In the genomic region with DNA sequence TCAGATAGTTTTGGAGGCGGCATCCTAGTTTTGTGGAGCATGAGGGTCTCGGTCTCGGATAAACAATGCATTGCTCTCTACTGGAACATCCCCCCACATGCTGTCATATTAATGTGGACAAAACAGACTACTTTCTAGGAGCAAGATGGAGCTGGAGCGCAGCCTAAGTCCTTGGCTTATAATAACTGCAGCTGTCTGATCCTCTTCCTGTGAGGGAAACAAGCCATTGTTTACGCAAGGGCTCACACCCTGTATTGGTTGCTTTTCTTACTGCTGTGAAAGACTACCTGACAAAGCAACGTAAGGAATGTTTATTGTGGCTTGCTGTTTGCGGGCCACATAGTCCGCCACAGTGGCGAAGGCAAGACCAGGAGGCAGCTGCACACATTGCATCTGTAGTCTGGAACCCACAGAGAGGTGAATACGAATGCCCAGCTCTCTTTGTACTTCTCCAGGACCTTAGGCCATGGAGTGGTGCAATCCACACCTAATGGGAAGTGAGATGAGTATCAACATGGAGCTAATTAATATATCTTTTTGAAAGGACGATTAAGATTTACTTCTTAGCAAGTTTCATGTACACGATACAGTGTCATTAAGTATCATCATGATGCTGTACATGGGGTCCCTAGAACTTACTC, we compare ENCODE assay signal across 16 mouse cellular contexts. TPM values are rescaled to one million over a fixed set of nuclear protein-coding genes. Genes with fewer than 3 reads are reported as not detected.
DNase-seq lines count a peak whose midpoint lies in the region; ATAC-seq and TF ChIP-seq lines count a peak whose summit lies in the region.
"Had no signal": no experiment of that assay in that cellular context is flagged by ENCODE, and none has a peak within 500 bp of the region (broad histone marks: within the 10 kb centered on the region; RNA-seq: fewer than 3 reads in every experiment).

No protein-coding gene starts in this region.

- WGBS in heart, adult 2 months = 48% methylated on average over 12 of the region's 12 CpGs
- 64% methylated on average over 12 of the region's 12 CpGs for WGBS in lung, embryonic 15.5 days
- WGBS in heart, embryonic 16.5 days = 74% methylated on average over 12 of the region's 12 CpGs

- peak overlapping the region; percentile 84 for H3K27ac ChIP-seq in heart, adult 2 months
- H3K27ac ChIP-seq in lung, embryonic 15.5 days = peak overlapping the region; percentile 21; the same call in 1 of the 2 replicates
- peak overlapping the region; percentile 14; the same call in 1 of the 2 replicates for H3K27ac ChIP-seq in heart, embryonic 16.5 days (ENCODE audit: low read length)
- H3K27ac ChIP-seq: embryonic facial prominence, embryonic 13.5 days; forebrain, embryonic 15.5 days; layer of hippocampus, adult 2 months had no signal

- H3K9me3 ChIP-seq in lung, embryonic 15.5 days = no peaks in the 10 kb centered on the region
- H3K9me3 ChIP-seq in heart, embryonic 16.5 days (replicated peaks; ENCODE audit: control insufficient read depth, low read length) = no peaks in the 10 kb centered on the region
- H3K9me3 ChIP-seq: embryonic facial prominence, embryonic 13.5 days; forebrain, embryonic 15.5 days had no signal

- TF ChIP-seq CTCF in heart, adult 2 months (IDR thresholded peaks at IDR 0.05) = no peak

- intact Hi-C loops in heart, adult 2 months (cut with DNase I) = loop anchor here (1.0 kb wide), 1 partner anchor 19 kb away; no protein-coding TSS in a partner anchor
- intact Hi-C loops in heart, postnatal 25 days (cut with DNase I) = no loop called here

- no peak for TF ChIP-seq POLR2A in heart, adult 2 months (IDR thresholded peaks at IDR 0.05; ENCODE audit: insufficient read depth, low read depth, low read length)

- no peak overlapping the region for H3K4me2 ChIP-seq in lung, embryonic 15.5 days
- H3K4me2 ChIP-seq in heart, embryonic 16.5 days (ENCODE audit: low read depth, low read length) = no peak overlapping the region
- H3K4me2 ChIP-seq: embryonic facial prominence, embryonic 13.5 days; forebrain, embryonic 15.5 days; liver, embryonic 11.5 days had no signal

- TF ChIP-seq EP300 in heart, adult 2 months (IDR thresholded peaks at IDR 0.05; ENCODE audit: insufficient read depth, low read depth, low read length) = no peak

- H3K4me1 ChIP-seq in heart, adult 2 months (ENCODE audit: control insufficient read depth, insufficient read depth, low read length) = peaks cover 2% of the 10 kb centered on the region; the same call in 1 of the 2 replicates
- H3K4me1 ChIP-seq in lung, embryonic 15.5 days = no peaks in the 10 kb centered on the region
- H3K4me1 ChIP-seq in heart, embryonic 16.5 days (ENCODE audit: control insufficient read depth, insufficient read depth, low read length) = no peaks in the 10 kb centered on the region
- H3K4me1 ChIP-seq: embryonic facial prominence, embryonic 13.5 days; forebrain, embryonic 15.5 days had no signal

- H3K36me3 ChIP-seq in heart, adult 2 months (ENCODE audit: control insufficient read depth, insufficient read depth, low read length) = no peaks in the 10 kb centered on the region
- no peaks in the 10 kb centered on the region for H3K36me3 ChIP-seq in lung, embryonic 15.5 days
- no peaks in the 10 kb centered on the region for H3K36me3 ChIP-seq in heart, embryonic 16.5 days (ENCODE audit: control insufficient read depth, insufficient read depth)
- H3K36me3 ChIP-seq: embryonic facial prominence, embryonic 13.5 days; forebrain, embryonic 15.5 days had no signal

- no peaks in the 10 kb centered on the region for H3K27me3 ChIP-seq in heart, adult 2 months (ENCODE audit: control insufficient read depth, insufficient read depth, low read length)
- H3K27me3 ChIP-seq in lung, embryonic 15.5 days = no peaks in the 10 kb centered on the region
- H3K27me3 ChIP-seq in heart, embryonic 16.5 days (ENCODE audit: control insufficient read depth, insufficient read depth, low read length) = no peaks in the 10 kb centered on the region
- H3K27me3 ChIP-seq: embryonic facial prominence, embryonic 13.5 days; forebrain, embryonic 15.5 days had no signal

- no peak overlapping the region for H3K9ac ChIP-seq in heart, adult 2 months (ENCODE audit: low read depth, low read length)
- no peak overlapping the region for H3K9ac ChIP-seq in lung, embryonic 15.5 days
- no peak overlapping the region for H3K9ac ChIP-seq in heart, embryonic 16.5 days (ENCODE audit: low read length)
- H3K9ac ChIP-seq: embryonic facial prominence, embryonic 13.5 days; forebrain, embryonic 15.5 days had no signal

- no peak for ATAC-seq in lung, embryonic 15.5 days (ENCODE audit: borderline replicate concordance, extremely low read depth, low FRiP score, low TSS enrichment)
- ATAC-seq in heart, embryonic 16.5 days (replicated peaks; ENCODE audit: extremely low read depth, insufficient read depth, low FRiP score) = peak; percentile 45; the same call in 1 of the 2 replicates
- ATAC-seq in megakaryocyte, adult 5-6 weeks (ENCODE audit: poor library complexity, severe bottlenecking) = peak; percentile 63
- ATAC-seq: CD4-positive, CD25-positive, alpha-beta regulatory T cell, adult 4 months had no signal

- no peaks in the 10 kb centered on the region for H3K79me2 ChIP-seq in heart, adult 2 months (replicated peaks; ENCODE audit: control insufficient read depth, insufficient read depth, low read length)

- no peak overlapping the region for H3K4me3 ChIP-seq in heart, adult 2 months
- H3K4me3 ChIP-seq in lung, embryonic 15.5 days = no peak overlapping the region
- no peak overlapping the region for H3K4me3 ChIP-seq in heart, embryonic 16.5 days (ENCODE audit: low read length)
- H3K4me3 ChIP-seq: embryonic facial prominence, embryonic 13.5 days; forebrain, embryonic 15.5 days; layer of hippocampus, adult 2 months had no signal

- DNase-seq in heart, adult 2 months = peak in 1 of 2 experiments; percentile 33
- DNase-seq in heart, postnatal 25 days (ENCODE audit: low spot score) = no peak
- no peak for DNase-seq in lung, adult 18-20 months
- DNase-seq in layer of hippocampus, adult 9-11 months = no peak
- DNase-seq: cerebellum, adult 9-10 months; right cerebral cortex, postnatal 25 days; thymus, postnatal 4 days had no signal

RNA-seq across cellular contexts. Expression of gene Dct, which starts 17.5 kb away (rescaled TPM):
- total RNA-seq in heart, adult 2 months (2021) = 1 to 10 TPM; 2.5 to 5.1 TPM
- polyA plus RNA-seq in heart, adult 2 months (2012; rRNA removed) = 2.1 and 3.6 TPM in 2 replicates
- 1 to 10 TPM; 2.1 to 2.7 TPM for total RNA-seq in heart, postnatal 25 days (2021)
- polyA plus RNA-seq in lung, embryonic 15.5 days (2015; fragmentation: Nextera tagmentation; extraction: Ambion mirVana) = 0.76 and 1.2 TPM in 2 replicates
- polyA plus RNA-seq in heart, embryonic 16.5 days (2015; fragmentation: Nextera tagmentation; extraction: Ambion mirVana) = 2.5 and 2.6 TPM in 2 replicates
- 0.04 TPM in 1 of 2 replicates, not detected in the other for total RNA-seq in megakaryocyte, adult 5-6 weeks (2015)
- 0.07 and 0.08 TPM in 2 replicates for total RNA-seq in megakaryocyte, adult 5-6 weeks (2017)
- total RNA-seq: monocyte, adult 5-6 weeks had no signal

Comparison
In these comparisons a context has a peak if more than half of its experiments do, and no peak if none do; other contexts are left out.
1. H3K27ac ChIP-seq: peak in every context shown above with its lines; median percentile 84 in heart, adult 2 months; 21 in lung, embryonic 15.5 days; 14 in heart, embryonic 16.5 days.